Mouse (Mus musculus) cerebellum, adult 11-12 months (tissue): ENCODE measurements at regions not wholly inside any gene's neighbourhood (a gene's known extent, or its start where the extent isn't known, plus 50 kb on each side); places are given as distances from the start of the nearest gene placed in this dataset.

Source experiments
- DNase-seq: peaks from one replicate; pipeline ENCODE4 v3.0.0; 2022

DNA sequence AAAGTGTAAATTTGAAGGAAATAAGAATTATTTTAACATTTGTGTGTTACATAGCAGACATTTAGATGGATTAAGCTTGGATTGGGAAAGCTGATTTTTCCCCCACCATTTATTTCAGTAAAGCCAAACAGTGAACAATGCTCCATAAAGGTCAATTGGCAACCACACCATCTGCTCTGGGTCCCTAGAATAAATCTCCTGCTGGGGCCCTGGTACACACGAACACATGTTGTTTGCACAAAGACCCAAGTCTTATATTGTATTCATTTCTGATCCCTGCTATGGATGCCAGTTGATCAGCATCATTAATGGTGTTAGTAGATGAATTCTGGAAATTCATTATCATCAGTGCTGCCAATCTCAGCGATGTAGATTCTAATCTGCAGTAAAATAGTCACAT lies 1698.0 kb upstream of the Pcdh17 start:
- DNase-seq: peak; percentile 23

DNA sequence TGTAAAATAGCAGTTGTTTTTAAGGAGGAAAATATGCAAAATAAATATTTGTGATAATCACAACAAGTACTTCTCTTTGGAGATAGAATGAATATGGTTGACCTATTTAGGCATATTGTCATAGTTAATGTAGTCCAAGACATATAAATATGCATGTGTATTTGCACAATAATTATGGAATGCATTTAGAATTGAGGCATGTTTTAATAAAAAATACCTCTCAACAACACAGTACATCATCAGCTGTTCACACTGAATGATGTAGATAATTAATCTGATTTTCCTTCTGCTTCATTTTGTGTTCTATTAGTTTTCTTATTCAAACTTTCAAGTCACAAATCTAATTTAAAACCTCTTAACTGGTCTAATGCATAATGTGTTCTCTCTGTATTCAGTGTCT lies 1685.2 kb upstream of the Pcdh17 start:
- DNase-seq: no peak
